Mouse (Mus musculus) Muller cell, postnatal 12 days (primary cell): ENCODE measurements around the gene Rabggta.
A peak's percentile ranks its signal among the peaks of the same experiment; 100 is the strongest.

Experiments used
- DNase-seq: peaks from one replicate; pipeline ENCODE4 v3.0.0-alpha.2; 2015; ENCODE audit errors: inconsistent ontology term

Gene Rabggta

GRCm38 (mm10) chr14:55733889-55734288 lies 11.8 kb upstream of the Rabggta start:
- no peak for DNase-seq

GRCm38 (mm10) chr14:55730531-55731032 lies 8.5 kb upstream of the Rabggta start:
- DNase-seq: peak; percentile 50

GRCm38 (mm10) chr14:55730116-55730515 lies 8.1 kb upstream of the Rabggta start:
- DNase-seq: peak; percentile 88

- DNase-seq: peak; percentile 81
These were observed 6.0 kb upstream of the Rabggta start for GRCm38 (mm10) chr14:55727889-55728685.

GRCm38 (mm10) chr14:55726261-55726660 lies 4.2 kb upstream of the Rabggta start:
- no peak for DNase-seq

GRCm38 (mm10) chr14:55724411-55724871 lies 2.4 kb upstream of the Rabggta start:
- DNase-seq: peak; percentile 67

GRCm38 (mm10) chr14:55723433-55723832 lies 1.4 kb upstream of the Rabggta start:
- no peak for DNase-seq

- no peak for DNase-seq
These were observed 429 bp upstream of the Rabggta start for GRCm38 (mm10) chr14:55722438-55722945.

GRCm38 (mm10) chr14:55721076-55721475 lies 987 bp downstream of the Rabggta start:
- DNase-seq: no peak

GRCm38 (mm10) chr14:55720666-55721065 lies 1.4 kb downstream of the Rabggta start:
- no peak for DNase-seq

GRCm38 (mm10) chr14:55719737-55720136 lies 2.3 kb downstream of the Rabggta start:
- no peak for DNase-seq

GRCm38 (mm10) chr14:55716884-55717283 lies 5.2 kb downstream of the Rabggta start:
- DNase-seq: no peak

GRCm38 (mm10) chr14:55716271-55716670 lies 5.8 kb downstream of the Rabggta start:
- DNase-seq: no peak

GRCm38 (mm10) chr14:55714893-55715292 lies 7.2 kb downstream of the Rabggta start:
- DNase-seq: no peak

GRCm38 (mm10) chr14:55713729-55714122 lies 8.3 kb downstream of the Rabggta start, which contains the start of gene Tgm1:
Tgm1 (minus strand) TSS chr14:55713926.
- no peak for DNase-seq

- no peak for DNase-seq
These were observed 8.9 kb downstream of the Rabggta start for GRCm38 (mm10) chr14:55713007-55713728.

- DNase-seq: no peak
These were observed 10.3 kb downstream of the Rabggta start for GRCm38 (mm10) chr14:55711786-55712185.

- no peak for DNase-seq
These were observed 12.6 kb downstream of the Rabggta start for GRCm38 (mm10) chr14:55709509-55709908.

- no peak for DNase-seq
These were observed 14.7 kb downstream of the Rabggta start for GRCm38 (mm10) chr14:55707397-55707796.

- no peak for DNase-seq
These were observed 15.9 kb downstream of the Rabggta start for GRCm38 (mm10) chr14:55706051-55706600.

- DNase-seq: no peak
These were observed 19.3 kb downstream of the Rabggta start for GRCm38 (mm10) chr14:55702761-55703160.

- no peak for DNase-seq
These were observed 20.9 kb downstream of the Rabggta start for GRCm38 (mm10) chr14:55701131-55701530.
